Mouse (Mus musculus): ENCODE measurements at regions not wholly inside any gene's neighbourhood (a gene's known extent, or its start where the extent isn't known, plus 50 kb on each side); places are given as distances from the start of the nearest gene placed in this dataset.

DNA sequence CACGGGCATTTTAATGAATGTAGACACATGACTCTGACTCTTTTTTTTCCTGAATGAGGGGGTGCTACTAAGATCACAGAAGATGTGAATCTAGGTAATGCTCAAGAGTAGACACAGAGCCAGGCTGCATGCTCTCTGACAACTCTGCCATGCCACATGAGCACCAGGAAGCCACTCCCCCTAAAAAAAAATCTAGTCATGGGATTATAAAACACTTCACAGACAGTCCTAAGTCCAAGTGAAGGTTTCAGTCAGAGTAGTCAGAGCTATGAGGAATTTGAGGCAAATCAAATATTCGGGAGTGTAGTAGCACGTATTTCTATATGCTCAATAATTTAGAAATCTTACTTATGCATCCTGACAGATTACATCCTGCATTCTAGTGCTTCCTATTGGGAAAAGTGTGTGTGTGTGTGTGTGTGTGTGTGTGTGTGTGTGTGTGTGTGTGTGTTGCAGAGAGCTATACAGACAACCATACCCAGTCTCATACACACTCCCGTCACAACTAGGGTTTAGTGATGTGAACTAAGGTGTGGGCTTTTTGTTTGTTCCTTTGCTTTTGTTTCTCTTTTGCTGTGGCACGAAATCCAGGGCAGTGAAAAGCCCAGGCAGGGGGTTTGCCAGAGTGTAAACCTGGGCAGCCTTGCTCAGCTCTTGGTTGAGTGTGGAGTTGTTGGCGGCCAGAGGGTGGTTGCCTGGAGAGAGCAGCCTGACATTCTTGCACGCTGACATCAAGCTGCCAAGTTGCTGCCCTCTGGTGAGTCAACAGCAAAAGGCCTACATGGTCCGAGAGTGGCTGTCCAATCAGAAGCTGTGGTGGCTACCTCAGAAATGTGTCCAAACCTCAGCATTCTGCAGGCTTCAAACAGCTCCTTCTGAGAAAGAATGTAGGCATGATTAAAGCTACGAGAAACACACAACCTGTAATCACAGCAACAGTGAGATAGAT lies 116.8 kb upstream of the Cdkn2b start:
- TF ChIP-seq SMC3 (IDR thresholded peaks at IDR 0.05; ENCODE audit: low read depth, low read length) (peak; percentile 54), NELFE (IDR thresholded peaks at IDR 0.05; ENCODE audit: low read depth, low read length) (no peak), ZKSCAN1 (IDR thresholded peaks at IDR 0.05; ENCODE audit: borderline replicate concordance, low read depth, low read length) (no peak), TCF12 (IDR thresholded peaks at IDR 0.05; ENCODE audit: low read depth, low read length) (no peak), ZMIZ1 (IDR thresholded peaks at IDR 0.05; ENCODE audit: low read depth, low read length) (no peak), MYC (IDR thresholded peaks at IDR 0.05; ENCODE audit: low read depth, low read length) (no peak), CTCF (conservative IDR thresholded peaks at IDR 0.05 in 1 of 2, IDR thresholded peaks at IDR 0.05 in 1 of 2; ENCODE audit: low read depth in 2 of 2, low read length in 2 of 2) (peak in 1 of 2 experiments; percentile 36; a peak in 1 of 4 replicates), POLR2A (IDR thresholded peaks at IDR 0.05; ENCODE audit: low read depth, low read length) (no peak; the same call in 1 of the 2 replicates), MAX (IDR thresholded peaks at IDR 0.05; ENCODE audit: low read length) (no peak)
